Mouse (Mus musculus): ENCODE data around the gene Snrpa1. TPM values are rescaled to one million over a fixed set of nuclear protein-coding genes. Genes with fewer than 3 reads are reported as not detected.

The Snrpa1 gene
- 36.2 TPM for polyA plus RNA-seq (2014; fragmentation: Illumina TruSeq; extraction: RNeasy Lipid Tissue Mini Kit (QIAGEN cat#74804); ENCODE audit: low read depth, low replicate concordance)

GRCm38 (mm10) chr7:66058703-66059102, at the start of gene Snrpa1:
TSS of gene Snrpa1 (plus strand) at chr7:66059003.

DNA sequence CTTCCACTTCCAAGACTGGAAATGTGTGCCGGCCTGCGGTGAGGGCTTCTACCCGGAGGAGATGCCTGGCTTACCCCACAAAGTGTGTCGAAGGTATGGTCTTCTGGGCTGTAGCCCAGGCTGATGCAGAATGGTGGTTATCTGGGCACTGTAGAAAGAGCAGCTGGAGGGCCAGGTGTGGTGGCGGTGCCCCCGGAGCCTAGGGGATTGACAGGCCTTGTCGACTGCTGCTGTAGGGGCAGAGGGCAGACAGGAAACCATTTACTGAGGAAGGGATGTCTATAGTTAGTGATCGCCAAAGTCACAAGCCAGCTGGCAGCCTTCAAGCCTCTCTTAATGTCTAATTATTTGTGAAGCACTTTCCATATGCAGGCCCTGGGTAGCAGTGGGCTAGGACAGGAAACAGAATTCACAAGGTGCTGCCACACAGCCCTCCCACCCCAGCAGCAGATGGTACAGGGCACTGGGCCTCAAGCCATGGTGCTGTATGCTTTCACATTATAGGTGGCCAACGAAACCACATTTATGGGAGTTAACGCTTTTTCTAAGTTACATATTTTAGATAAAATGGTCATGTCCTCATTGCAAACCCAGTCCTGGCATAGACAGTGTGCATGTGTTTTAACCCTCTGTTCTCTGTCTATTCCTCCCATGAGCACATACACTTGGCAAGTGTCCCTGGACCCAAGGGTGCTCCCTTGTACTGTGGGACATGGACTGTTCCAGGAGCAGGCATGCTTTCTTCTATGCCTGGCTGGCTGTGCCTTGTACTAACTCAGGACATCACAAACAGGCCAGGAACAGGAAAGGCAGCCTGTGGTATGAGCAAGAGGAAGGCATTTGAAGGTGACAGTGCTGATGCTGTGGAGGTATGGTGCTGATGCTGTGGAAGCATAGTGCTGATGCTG, 15.0 kb upstream of the Snrpa1 start, which contains the start of gene Gm45213:
Gene Gm45213 (plus strand): TSS at position 51 of the 908 bp plus-strand sequence.

DNA sequence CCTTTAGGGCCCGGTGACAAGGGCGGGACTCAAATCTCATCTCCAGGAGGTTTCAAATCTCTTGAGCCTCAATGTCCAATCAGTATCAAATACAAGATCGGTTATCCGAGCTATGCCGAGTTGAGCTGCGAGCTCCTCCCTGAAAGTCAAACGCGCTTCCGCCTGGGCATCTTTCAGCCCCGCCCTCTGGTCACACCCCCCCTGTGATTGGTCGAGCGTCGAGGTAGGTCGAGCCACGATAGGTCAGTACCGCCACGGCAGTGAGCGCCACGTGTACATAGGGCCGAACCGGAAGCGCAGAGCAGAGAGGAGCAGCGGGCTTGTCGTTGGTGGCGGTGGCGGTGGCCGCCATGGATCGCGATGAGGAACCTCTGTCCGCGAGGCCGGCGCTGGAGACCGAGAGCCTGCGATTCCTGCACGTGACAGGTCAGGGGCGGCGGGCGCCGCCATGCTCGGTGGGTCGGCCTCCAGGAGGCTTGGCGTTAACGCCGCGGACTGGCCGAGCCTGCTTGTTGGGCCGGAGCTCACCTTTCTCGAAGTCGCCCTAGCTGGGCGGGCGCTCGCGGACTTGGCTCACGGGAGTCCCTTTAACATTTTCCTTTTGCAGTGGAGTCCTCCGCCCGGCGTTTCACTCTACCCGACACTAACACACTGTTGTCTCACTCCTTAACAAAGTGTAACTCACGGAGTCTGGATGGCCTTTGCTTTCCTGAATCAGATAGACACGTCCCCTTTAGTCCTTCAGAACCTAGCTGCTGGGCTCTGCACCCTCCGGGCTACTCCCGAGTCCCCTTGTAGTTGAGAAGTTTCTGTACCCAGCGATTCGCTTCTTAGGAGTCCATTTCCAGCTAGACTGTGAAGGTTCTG, 20.8 kb downstream of the Snrpa1 start, which contains the start of gene Selenos:
Gene Selenos (plus strand): TSS at position 286 of the 867 bp plus-strand sequence.

DNA sequence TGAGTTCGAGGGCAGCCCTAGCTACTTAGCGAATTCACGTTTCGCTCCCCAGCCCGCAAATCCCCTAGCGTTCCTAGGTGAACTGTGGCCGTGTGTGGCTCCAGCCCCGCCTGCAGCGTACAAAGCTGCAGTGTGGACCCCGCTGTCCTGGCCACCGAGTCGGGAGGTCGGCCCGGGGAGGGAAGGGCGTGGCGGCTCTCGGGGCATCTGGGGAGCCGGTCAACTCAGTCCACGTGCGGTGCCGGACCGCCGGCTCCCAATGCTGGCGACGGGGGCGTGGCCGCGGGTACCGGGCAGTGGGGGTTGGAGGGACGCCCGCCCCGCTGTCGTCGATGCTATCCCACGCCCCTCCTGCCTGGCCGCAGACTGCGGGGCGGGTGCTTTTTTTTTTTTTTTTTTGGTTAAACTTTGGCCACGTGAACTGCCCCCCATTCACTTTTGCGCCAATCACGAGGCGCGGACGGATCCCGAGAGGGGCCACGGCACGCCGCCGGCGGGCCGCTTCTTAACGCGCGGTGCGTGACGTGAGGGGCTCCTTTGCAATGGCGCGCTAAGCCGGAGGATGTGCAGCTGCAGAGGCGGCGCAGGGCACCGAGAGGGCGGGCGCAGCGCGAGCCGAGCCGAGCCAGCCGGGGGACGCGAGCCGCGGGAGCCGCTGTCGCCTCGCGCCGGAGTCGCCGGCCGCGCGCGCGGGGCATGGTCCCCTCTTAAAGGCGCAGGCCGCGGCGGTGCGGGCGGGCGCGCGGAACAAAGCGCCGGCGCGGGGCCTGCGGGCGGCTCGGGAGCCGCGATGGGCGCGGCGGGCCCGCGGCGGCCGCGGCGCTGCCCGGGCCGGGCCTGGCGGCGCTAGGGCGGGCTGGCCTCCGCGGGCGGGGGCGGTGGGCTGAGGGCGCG, 50.4 kb downstream of the Snrpa1 start, which contains the start of gene Chsy1:
Gene Chsy1 (plus strand): TSS at position 555 of the 894 bp plus-strand sequence.

Other genes starting within 250 kb of the Snrpa1 start
- 7.5 TPM for gene Pcsk6, start 197.3 kb upstream of the Snrpa1 start, polyA plus RNA-seq (2014; fragmentation: Illumina TruSeq; extraction: RNeasy Lipid Tissue Mini Kit (QIAGEN cat#74804); ENCODE audit: low read depth, low replicate concordance)
- gene Gm45213, start 15.4 kb upstream of the Snrpa1 start, polyA plus RNA-seq (2014; fragmentation: Illumina TruSeq; extraction: RNeasy Lipid Tissue Mini Kit (QIAGEN cat#74804); ENCODE audit: low read depth, low replicate concordance) = not detected
- gene Selenos, start 20.6 kb downstream of the Snrpa1 start, polyA plus RNA-seq (2014; fragmentation: Illumina TruSeq; extraction: RNeasy Lipid Tissue Mini Kit (QIAGEN cat#74804); ENCODE audit: low read depth, low replicate concordance) = 103 TPM
- gene Chsy1, start 50.5 kb downstream of the Snrpa1 start, polyA plus RNA-seq (2014; fragmentation: Illumina TruSeq; extraction: RNeasy Lipid Tissue Mini Kit (QIAGEN cat#74804); ENCODE audit: low read depth, low replicate concordance) = 7.9 TPM